Mouse (Mus musculus) heart, adult 10 weeks (tissue): ENCODE results near the gene Hdgfl2. TPM values are rescaled to one million over a fixed set of nuclear protein-coding genes. Genes with fewer than 3 reads are reported as not detected.

Experiments used
- polyA plus RNA-seq: library from polyadenylated mRNA; stranded (reverse); fragments of 350-450 nt; fragmentation: Illumina TruSeq; extraction: RNeasy Lipid Tissue Mini Kit (QIAGEN cat#74804); gene quantifications from one replicate; pipeline ENCODE4 v1.2.3, GENCODE M21; 2014; ENCODE audit warnings: low read depth, low replicate concordance

Hdgfl2 gene
- polyA plus RNA-seq: 54.3 TPM

GRCm38 (mm10) chr17:56078880-56079795, at the start of gene Hdgfl2:
TSS of gene Hdgfl2 (plus strand) at chr17:56079634.

GRCm38 (mm10) chr17:56036176-56036900, 43.1 kb upstream of the Hdgfl2 start, which contains the start of gene Sh3gl1:
TSS of gene Sh3gl1 (minus strand) at chr17:56036635.

DNA sequence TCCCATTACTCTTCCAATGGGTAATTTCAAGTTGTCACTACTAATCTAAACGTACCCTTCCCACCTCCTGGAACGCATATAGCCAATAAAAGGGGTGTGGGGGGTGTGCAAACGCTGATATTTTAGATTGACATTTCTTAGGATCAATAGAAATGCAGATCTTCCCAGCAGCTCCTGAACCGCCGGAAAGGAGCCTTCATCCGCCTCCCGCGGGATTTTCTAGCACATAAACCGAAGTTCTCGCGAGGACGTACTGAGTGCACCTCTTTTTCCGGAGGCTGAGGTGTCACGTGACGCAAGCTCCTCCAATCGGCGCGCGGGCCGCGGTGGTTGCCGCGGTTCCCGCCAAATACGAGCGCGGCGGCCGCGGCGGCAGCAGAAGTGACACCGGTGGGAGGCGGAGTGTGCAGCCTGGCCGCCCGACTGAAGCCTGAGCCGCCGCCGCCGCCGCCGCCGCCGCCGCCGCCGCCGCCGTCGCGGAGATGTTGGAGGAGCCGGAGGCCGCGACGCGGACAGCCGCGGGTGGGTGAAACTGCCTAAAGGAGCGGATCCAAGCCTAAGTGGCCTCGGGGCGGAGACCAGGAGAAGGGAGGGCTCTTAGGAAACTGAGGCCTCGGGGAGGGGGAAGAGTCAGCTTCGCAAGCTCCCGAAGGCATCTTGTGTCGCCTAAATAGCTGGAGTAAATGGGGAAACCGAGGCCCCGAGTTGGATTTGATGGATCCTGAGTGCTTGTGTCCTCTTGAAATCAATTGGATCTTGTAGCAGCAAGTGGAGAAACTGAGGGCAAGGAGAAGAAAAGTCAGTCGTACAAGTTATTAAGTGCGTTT, 39.2 kb upstream of the Hdgfl2 start, which contains the start of gene Chaf1a:
Gene Chaf1a, plus strand, starts transcription at position 410 of the 827 bp plus-strand sequence.

GRCm38 (mm10) chr17:56074827-56075208, 4.6 kb upstream of the Hdgfl2 start, which contains the start of gene Ubxn6:
TSS of gene Ubxn6 (minus strand) at chr17:56075028.

GRCm38 (mm10) chr17:56109219-56110051, 30.0 kb downstream of the Hdgfl2 start, which contains the start of gene Plin4:
TSS of gene Plin4 (minus strand) at chr17:56109803.

GRCm38 (mm10) chr17:56117251-56117710, 37.8 kb downstream of the Hdgfl2 start, which contains the start of gene Plin5:
TSS of gene Plin5 (minus strand) at chr17:56117596.

GRCm38 (mm10) chr17:56121826-56122225, 42.4 kb downstream of the Hdgfl2 start, which contains the start of gene Lrg1:
TSS of gene Lrg1 (minus strand) at chr17:56122001.

GRCm38 (mm10) chr17:56139858-56140595, 60.6 kb downstream of the Hdgfl2 start, which contains the start of gene Sema6b:
TSS of gene Sema6b (minus strand) at chr17:56140343.

Other genes with a start within 250 kb of the Hdgfl2 start
- 4.1 TPM for gene Zfp119a, start 200.7 kb upstream of the Hdgfl2 start, polyA plus RNA-seq
- 5.3 TPM for gene Zfp959, start 187.5 kb upstream of the Hdgfl2 start, polyA plus RNA-seq
- gene Zfp119b, start 130.1 kb upstream of the Hdgfl2 start, polyA plus RNA-seq: 3.5 TPM
- 0.68 TPM for gene Ebi3, start 127.0 kb upstream of the Hdgfl2 start, polyA plus RNA-seq
- 7.9 TPM for gene Yju2, start 120.5 kb upstream of the Hdgfl2 start, polyA plus RNA-seq
- 1.4 TPM for gene Shd, start 109.2 kb upstream of the Hdgfl2 start, polyA plus RNA-seq
- gene Fsd1, start 93.1 kb upstream of the Hdgfl2 start, polyA plus RNA-seq: not detected
- 21.5 TPM for gene Stap2, start 74.0 kb upstream of the Hdgfl2 start, polyA plus RNA-seq
- 61.8 TPM for gene Mpnd, start 73.9 kb upstream of the Hdgfl2 start, polyA plus RNA-seq
- 17.7 TPM for gene Sh3gl1, start 43.0 kb upstream of the Hdgfl2 start, polyA plus RNA-seq
- 0.94 TPM for gene Chaf1a, start 39.2 kb upstream of the Hdgfl2 start, polyA plus RNA-seq
- gene Ubxn6, start 4.6 kb upstream of the Hdgfl2 start, polyA plus RNA-seq: 62.5 TPM
- gene Plin4, start 30.2 kb downstream of the Hdgfl2 start, polyA plus RNA-seq: 155 TPM
- gene Plin5, start 38.0 kb downstream of the Hdgfl2 start, polyA plus RNA-seq: 129 TPM
- gene Lrg1, start 42.4 kb downstream of the Hdgfl2 start, polyA plus RNA-seq: 41.9 TPM
- gene Sema6b, start 60.7 kb downstream of the Hdgfl2 start, polyA plus RNA-seq: 5.3 TPM
- 1.0 TPM for gene Tnfaip8l1, start 82.8 kb downstream of the Hdgfl2 start, polyA plus RNA-seq
- gene Mydgf, start 104.3 kb downstream of the Hdgfl2 start, polyA plus RNA-seq: 29.3 TPM
- gene Dpp9, start 139.3 kb downstream of the Hdgfl2 start, polyA plus RNA-seq: 33.3 TPM
- gene Fem1a, start 177.2 kb downstream of the Hdgfl2 start, polyA plus RNA-seq: 87.5 TPM
- gene Ticam1, start 197.2 kb downstream of the Hdgfl2 start, polyA plus RNA-seq: 6.8 TPM
- 98.2 TPM for gene Plin3, start 213.2 kb downstream of the Hdgfl2 start, polyA plus RNA-seq
- gene Arrdc5, start 220.7 kb downstream of the Hdgfl2 start, polyA plus RNA-seq: not detected
- 0.84 TPM for gene Uhrf1, start 223.7 kb downstream of the Hdgfl2 start, polyA plus RNA-seq
- gene Kdm4b, start 246.4 kb downstream of the Hdgfl2 start, polyA plus RNA-seq: 21.0 TPM